Mouse (Mus musculus): ENCODE measurements around the gene Gfpt1.

- TF ChIP-seq POLR2A (IDR thresholded peaks at IDR 0.05; ENCODE audit: low read depth, low read length), result 0 out of 2 replicates have a peak, but pooled peaks have one; percentile 24
- no peak for TF ChIP-seq CTCF (IDR thresholded peaks at IDR 0.05; ENCODE audit: extremely low read depth, insufficient read depth, insufficient read length, insufficient replicate concordance)
Observed at GRCm38 (mm10) chr6:87040971-87041370, 1.7 kb upstream of the Gfpt1 start.

Data from spleen, adult 2 months (tissue).